Mouse (Mus musculus): ENCODE results near the gene Xrra1. TPM values are rescaled to one million over a fixed set of nuclear protein-coding genes. Genes with fewer than 3 reads are reported as not detected.
"Not testable (repeated sequence)": the region's sequence is repeated elsewhere in the genome, so short reads cannot be mapped to it uniquely, and the experiment has no call there.

Xrra1 gene
- 0.87 and 1.1 TPM in 2 replicates for polyA plus RNA-seq (2012; rRNA removed)

GRCm38 (mm10) chr7:99858813-99859585, at the start of gene Xrra1:
Gene Xrra1 (plus strand): TSS chr7:99859116.
- Histone ChIP-seq H3K4me3 (replicated peaks; ENCODE audit: extremely low read depth, low read depth, low read length) (peak within 1 kb of the TSS; percentile 63), H3K4me1 (ENCODE audit: control insufficient read depth, insufficient read depth, low read length) (peaks cover 7% of the 10 kb centered on the region)
- WGBS = under 1% methylated on average over 42 of the region's 42 CpGs

DNA sequence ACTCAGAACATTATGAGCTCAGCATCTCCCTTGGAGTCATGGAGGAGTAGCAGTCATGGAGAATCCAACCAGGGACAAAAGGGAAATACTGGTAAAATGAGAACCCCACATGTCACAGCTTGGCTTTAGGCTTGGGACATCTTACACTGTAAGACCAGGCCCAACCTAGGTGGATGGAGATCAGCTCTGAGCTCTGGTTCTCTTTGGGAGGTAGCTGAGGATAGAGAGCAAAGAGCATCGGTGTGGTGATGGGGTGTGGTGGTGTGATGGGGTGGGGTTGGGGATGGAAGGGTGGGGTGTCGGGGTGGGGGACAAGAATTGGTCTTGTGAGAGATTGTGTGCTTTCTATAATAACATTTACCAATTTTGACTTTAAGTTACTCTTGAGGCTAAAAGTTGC, 48.1 kb upstream of the Xrra1 start:
- 87% methylated on average over 2 of the region's 2 CpGs for WGBS
- TF ChIP-seq CTCF (IDR thresholded peaks at IDR 0.05; ENCODE audit: insufficient read depth, low read length) = no peak
- TF ChIP-seq POLR2A (IDR thresholded peaks at IDR 0.05; ENCODE audit: borderline replicate concordance, extremely low read depth, low read depth, low read length) = no peak
- H3K4me1 ChIP-seq (ENCODE audit: control insufficient read depth, insufficient read depth, low read length) = no peaks in the 10 kb centered on the region
- no peak overlapping the region for H3K4me3 ChIP-seq (replicated peaks; ENCODE audit: extremely low read depth, low read depth, low read length)
- no peak for DNase-seq

More at GRCm38 (mm10) chr7:99858813-99859585, at the start of gene Xrra1:
- DNase-seq = peak; percentile 95
- TF ChIP-seq CTCF (IDR thresholded peaks at IDR 0.05; ENCODE audit: insufficient read depth, low read length) (no peak), POLR2A (IDR thresholded peaks at IDR 0.05; ENCODE audit: borderline replicate concordance, extremely low read depth, low read depth, low read length) (peak; percentile 95)

DNA sequence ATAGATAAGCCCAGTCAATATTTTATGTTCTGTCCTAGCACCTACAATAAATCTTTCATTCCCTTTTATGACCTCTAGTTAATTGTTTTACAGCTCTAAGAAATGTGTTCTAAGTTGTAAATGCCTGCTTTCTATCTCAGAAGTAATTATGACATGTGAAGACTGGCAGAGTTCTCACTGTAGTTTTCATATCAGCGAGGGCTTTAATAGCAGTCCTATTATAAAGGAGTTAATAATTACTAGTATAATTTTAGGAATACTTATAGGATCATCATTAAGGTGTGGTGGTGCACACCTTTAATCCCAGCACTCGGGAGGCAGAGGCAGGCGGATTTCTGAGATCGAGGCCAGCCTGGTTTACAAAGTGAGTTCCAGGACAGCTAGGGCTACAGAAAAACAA, 47.3 kb upstream of the Xrra1 start:
- no peak overlapping the region for H3K4me3 ChIP-seq (replicated peaks; ENCODE audit: extremely low read depth, low read depth, low read length)
- no peak for DNase-seq
- WGBS = 92% methylated on average over 4 of the region's 4 CpGs
- no peak for TF ChIP-seq POLR2A (IDR thresholded peaks at IDR 0.05; ENCODE audit: borderline replicate concordance, extremely low read depth, low read depth, low read length)
- no peak for TF ChIP-seq CTCF (IDR thresholded peaks at IDR 0.05; ENCODE audit: insufficient read depth, low read length)
- no peaks in the 10 kb centered on the region for H3K4me1 ChIP-seq (ENCODE audit: control insufficient read depth, insufficient read depth, low read length)

GRCm38 (mm10) chr7:99813394-99813793, 45.5 kb upstream of the Xrra1 start:
- TF ChIP-seq POLR2A (IDR thresholded peaks at IDR 0.05; ENCODE audit: borderline replicate concordance, extremely low read depth, low read depth, low read length) (no peak), CTCF (IDR thresholded peaks at IDR 0.05; ENCODE audit: insufficient read depth, low read length) (peak; percentile 67)
- no peaks in the 10 kb centered on the region for H3K4me1 ChIP-seq (ENCODE audit: control insufficient read depth, insufficient read depth, low read length)
- DNase-seq = peak; percentile 55
- no peak overlapping the region for H3K4me3 ChIP-seq (replicated peaks; ENCODE audit: extremely low read depth, low read depth, low read length)
- WGBS = 87% methylated on average over 11 of the region's 11 CpGs

- WGBS = 41% methylated on average over 9 of the region's 9 CpGs
- peak; percentile 20 for DNase-seq
- H3K4me1 ChIP-seq (ENCODE audit: control insufficient read depth, insufficient read depth, low read length); H3K4me3 ChIP-seq (replicated peaks; ENCODE audit: extremely low read depth, low read depth, low read length): not testable (repeated sequence)
Measured at GRCm38 (mm10) chr7:99818181-99818725, 40.7 kb upstream of the Xrra1 start.

GRCm38 (mm10) chr7:99821953-99822352, 37.0 kb upstream of the Xrra1 start:
- no peak for TF ChIP-seq POLR2A (IDR thresholded peaks at IDR 0.05; ENCODE audit: borderline replicate concordance, extremely low read depth, low read depth, low read length)
- TF ChIP-seq CTCF (IDR thresholded peaks at IDR 0.05; ENCODE audit: insufficient read depth, low read length) = no peak
- Histone ChIP-seq H3K4me1 (ENCODE audit: control insufficient read depth, insufficient read depth, low read length) (no peaks in the 10 kb centered on the region), H3K4me3 (replicated peaks; ENCODE audit: extremely low read depth, low read depth, low read length) (no peak overlapping the region)
- no peak for DNase-seq
- 77% methylated on average over 2 of the region's 2 CpGs for WGBS

DNA sequence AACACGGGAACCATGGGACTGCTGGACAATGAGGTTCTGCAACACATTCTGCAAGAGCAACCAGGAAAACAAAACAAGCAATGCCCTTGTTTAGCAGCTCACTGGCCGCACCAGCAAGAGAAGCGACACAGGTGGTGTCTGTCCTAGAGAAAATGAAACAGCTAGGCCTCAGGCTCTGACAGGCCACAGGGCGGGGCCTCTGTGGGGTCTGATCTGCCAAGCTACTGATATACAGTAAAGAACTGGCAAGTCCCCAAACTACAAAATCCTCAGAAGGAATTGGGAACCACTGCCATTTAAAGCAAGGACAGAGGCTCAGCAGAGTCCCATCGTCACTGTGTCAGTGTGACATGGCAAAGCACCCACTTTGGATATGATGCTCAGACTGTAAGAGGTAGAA, 36.5 kb upstream of the Xrra1 start:
- TF ChIP-seq POLR2A (IDR thresholded peaks at IDR 0.05; ENCODE audit: borderline replicate concordance, extremely low read depth, low read depth, low read length) = no peak
- 74% methylated on average over 5 of the region's 5 CpGs for WGBS

DNA sequence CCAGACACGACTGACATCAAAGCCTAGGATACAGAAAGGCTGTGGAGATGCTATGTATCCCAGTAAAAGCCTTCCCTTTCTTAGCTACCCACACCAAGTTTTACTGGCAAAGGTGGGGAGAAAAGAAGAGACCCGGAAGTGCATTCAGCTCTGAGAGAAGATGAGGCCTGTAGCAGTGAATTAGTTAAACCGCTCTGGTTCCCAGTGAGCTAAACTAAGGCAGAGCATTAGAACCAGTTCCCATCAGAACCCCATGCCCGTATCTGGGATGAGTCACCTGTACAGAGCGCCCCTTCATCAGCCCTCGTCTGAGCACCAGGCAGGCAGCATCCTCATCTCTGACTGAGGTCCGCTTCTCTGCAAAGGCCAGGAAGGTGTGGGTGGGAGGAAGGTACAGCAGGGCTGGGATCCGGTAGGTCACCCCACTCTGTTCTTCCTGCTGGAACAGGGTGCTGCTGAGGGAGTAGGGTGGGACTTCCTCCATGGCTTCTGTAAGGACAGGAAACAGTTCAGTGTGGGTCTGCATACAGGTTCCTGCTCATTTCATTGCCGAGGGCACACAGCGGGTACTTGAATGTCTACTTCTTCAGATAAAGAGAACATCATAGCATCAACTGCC, 35.8 kb upstream of the Xrra1 start:
- Histone ChIP-seq H3K4me1 (ENCODE audit: control insufficient read depth, insufficient read depth, low read length) (peaks cover 3% of the 10 kb centered on the region), H3K4me3 (replicated peaks; ENCODE audit: extremely low read depth, low read depth, low read length) (no peak overlapping the region)
- WGBS = 78% methylated on average over 10 of the region's 10 CpGs
- no peak for DNase-seq
- TF ChIP-seq POLR2A (IDR thresholded peaks at IDR 0.05; ENCODE audit: borderline replicate concordance, extremely low read depth, low read depth, low read length) (no peak), CTCF (IDR thresholded peaks at IDR 0.05; ENCODE audit: insufficient read depth, low read length) (no peak)

More for the DNA sequence above, 36.5 kb upstream of the Xrra1 start:
- Histone ChIP-seq H3K4me1 (ENCODE audit: control insufficient read depth, insufficient read depth, low read length) (no peaks in the 10 kb centered on the region; the same call in 1 of the 2 replicates), H3K4me3 (replicated peaks; ENCODE audit: extremely low read depth, low read depth, low read length) (no peak overlapping the region)
- no peak for DNase-seq

DNA sequence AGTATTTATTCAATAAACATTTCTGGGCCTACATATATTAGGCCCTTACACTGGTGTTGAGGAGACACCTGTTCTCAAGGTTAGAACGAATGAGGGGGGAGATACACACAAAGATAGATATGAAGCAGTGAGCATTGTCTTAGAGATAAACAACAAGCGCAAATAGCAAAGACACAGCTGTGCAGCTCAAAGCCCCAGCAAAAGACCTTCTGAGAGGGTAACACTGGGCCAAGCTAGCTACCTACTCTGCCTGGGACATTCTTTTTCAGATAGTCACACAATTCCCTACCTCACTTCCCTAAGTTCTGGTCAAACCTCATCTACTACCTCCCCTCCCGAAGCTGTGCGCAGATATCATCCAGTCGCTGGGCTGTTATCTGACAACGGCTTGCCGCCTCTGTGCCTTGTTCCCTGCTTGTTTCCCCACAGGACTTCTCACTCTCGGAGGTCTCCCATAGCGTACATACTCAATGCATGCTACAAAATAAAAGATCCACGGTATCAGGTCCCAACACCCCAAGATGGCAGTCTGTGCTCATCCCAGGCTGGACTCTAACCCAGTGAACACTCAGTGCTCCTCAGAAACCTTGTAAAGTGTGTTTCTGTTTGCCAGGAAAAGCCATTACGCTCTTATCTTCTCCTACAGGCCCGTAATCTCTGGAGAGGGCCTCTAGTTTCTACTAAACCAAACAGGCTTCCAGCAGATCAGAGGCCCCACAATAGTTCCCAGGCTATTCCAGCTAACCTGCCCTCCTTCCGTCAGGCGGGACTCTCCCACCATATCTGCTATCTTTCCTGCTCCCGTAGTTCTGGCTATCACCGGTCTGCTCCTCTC, 34.0 kb upstream of the Xrra1 start:
- WGBS = 79% methylated on average over 16 of the region's 16 CpGs
- DNase-seq = no peak
- Histone ChIP-seq H3K4me3 (replicated peaks; ENCODE audit: extremely low read depth, low read depth, low read length) (no peak overlapping the region), H3K4me1 (ENCODE audit: control insufficient read depth, insufficient read depth, low read length) (peaks cover 3% of the 10 kb centered on the region)
- TF ChIP-seq POLR2A (IDR thresholded peaks at IDR 0.05; ENCODE audit: borderline replicate concordance, extremely low read depth, low read depth, low read length) (no peak), CTCF (IDR thresholded peaks at IDR 0.05; ENCODE audit: insufficient read depth, low read length) (no peak)

All from lung, adult 2 months (tissue).